Mouse (Mus musculus) testis, postnatal 14 days (tissue): ENCODE measurements at regions not wholly inside any gene's neighbourhood (a gene's known extent, or its start where the extent isn't known, plus 50 kb on each side); places are given as distances from the start of the nearest gene placed in this dataset.

Experiments used
- DNase-seq: peaks from one replicate; pipeline ENCODE4 v3.0.0; 2021; ENCODE audit warnings: low spot score

DNA sequence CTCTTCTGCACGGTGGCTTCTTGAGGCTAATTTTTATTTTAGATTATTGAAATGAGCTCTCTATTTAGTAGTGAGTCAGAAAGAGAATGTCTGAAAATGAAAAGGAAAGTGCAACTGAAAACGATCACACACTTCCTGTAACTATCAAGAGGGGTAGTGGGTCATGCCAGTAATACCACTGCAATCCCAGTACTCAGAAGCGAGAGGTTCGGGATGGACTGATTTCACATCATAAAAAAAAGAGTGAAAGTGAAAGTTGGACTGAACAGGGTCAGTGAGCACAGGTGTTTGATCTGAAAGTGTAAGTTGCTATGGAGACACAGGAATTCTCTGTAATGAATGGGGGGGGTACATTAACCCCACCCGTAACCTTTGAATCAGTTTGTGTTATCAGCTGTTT is 52.9 kb upstream of the Tnfaip3 start:
- DNase-seq: no peak

- DNase-seq: no peak
Observed at GRCm38 (mm10) chr10:19067623-19068022, 52.2 kb upstream of the Tnfaip3 start.

GRCm38 (mm10) chr10:19066821-19067350 is 51.4 kb upstream of the Tnfaip3 start:
- DNase-seq: no peak
